Mouse (Mus musculus) forebrain, embryonic 10.5 days (tissue): Measurements from ENCODE around the gene Gm36028. TPM values are rescaled to one million over a fixed set of nuclear protein-coding genes. Genes with fewer than 3 reads are reported as not detected.

Source experiments
- DNase-seq: peaks from one replicate; pipeline ENCODE4 v3.0.0-alpha.2; 2017; ENCODE audit warnings: low spot score; ENCODE audit errors: extremely low spot score
- H3K27ac ChIP-seq: fragments of 300-500 bp; sonication (generic); 2 replicates; pipeline ENCODE4 v1.5.1; 2016; ENCODE audit warnings: mild to moderate bottlenecking
- H3K27me3 ChIP-seq: fragments of 300-500 bp; sonication (generic); 2 replicates; pipeline ENCODE4 v1.6.1; 2016; ENCODE audit warnings: mild to moderate bottlenecking; ENCODE audit not compliant: poor library complexity, severe bottlenecking
- H3K36me3 ChIP-seq: fragments of 300-500 bp; sonication (generic); replicated peaks from 2 replicates; pipeline ENCODE4 v1.6.1; 2016; ENCODE audit warnings: mild to moderate bottlenecking, moderate library complexity
- H3K4me1 ChIP-seq: fragments of 300-500 bp; sonication (generic); 2 replicates; pipeline ENCODE4 v1.6.1; 2016
- H3K4me3 ChIP-seq: fragments of 300-500 bp; sonication (generic); 2 replicates; pipeline ENCODE4 v1.5.1; 2016; ENCODE audit warnings: mild to moderate bottlenecking, moderate library complexity
- H3K9me3 ChIP-seq: fragments of 300-500 bp; sonication (generic); 2 replicates; pipeline ENCODE4 v1.6.1; 2016; ENCODE audit warnings: mild to moderate bottlenecking, moderate library complexity
- WGBS: fragments of 180-500 bp; shearing (Covaris S2); methylation state at CpG from one replicate; pipeline ENCODE4 v1.1.7; 2016; 5-methylcytosine and 5-hydroxymethylcytosine counted together
- polyA plus RNA-seq: library from polyadenylated mRNA; unstranded; fragments of >200 nt; fragmentation: Nextera tagmentation; extraction: Ambion mirVana; gene quantifications from 2 replicates; pipeline ENCODE4 v1.2.1, GENCODE M21; 2016

Gene Gm36028
- polyA plus RNA-seq, 1 experiment from 2014 or later: 0.33 TPM

- H3K4me3 ChIP-seq: no peak overlapping the region
- H3K27ac ChIP-seq: no peak overlapping the region
- peaks cover 8% of the 10 kb centered on the region; the same call in 1 of the 2 replicates for H3K9me3 ChIP-seq
- H3K4me1 ChIP-seq: peaks cover 19% of the 10 kb centered on the region
- DNase-seq: no peak
- WGBS: 96% methylated on average over 2 of the region's 2 CpGs
- H3K27me3 ChIP-seq: no peaks in the 10 kb centered on the region
- peaks cover 52% of the 10 kb centered on the region for H3K36me3 ChIP-seq
Observed at GRCm38 (mm10) chr16:37801097-37801496, 59.8 kb downstream of the Gm36028 start.

Other genes with a start within 250 kb of the Gm36028 start
- gene Ndufb4, start 206.7 kb downstream of the Gm36028 start, polyA plus RNA-seq: 44.8 and 47.6 TPM in 2 replicates
- gene Fstl1, start 84.3 kb downstream of the Gm36028 start, polyA plus RNA-seq: 140 and 143 TPM in 2 replicates
- gene Lrrc58, start 7.2 kb upstream of the Gm36028 start, polyA plus RNA-seq: 55.3 and 57.7 TPM in 2 replicates
- gene Gpr156, start 55.4 kb upstream of the Gm36028 start, polyA plus RNA-seq: 1.3 and 1.6 TPM in 2 replicates
- gene Gsk3b, start 227.9 kb upstream of the Gm36028 start, polyA plus RNA-seq: 64.3 and 65.8 TPM in 2 replicates